Mouse (Mus musculus) embryo, embryonic 9.5 days (tissue): Measurements from ENCODE around the gene Zfp777.

Source experiments
- DNase-seq: peaks from one replicate; pipeline ENCODE4 v3.0.0-alpha.2; 2017; ENCODE audit errors: extremely low spot score

The Zfp777 gene

GRCm38 (mm10) chr6:48025905-48026660 lies 22.6 kb downstream of the Zfp777 start:
- no peak for DNase-seq

GRCm38 (mm10) chr6:48024994-48025345 lies 23.7 kb downstream of the Zfp777 start:
- no peak for DNase-seq

DNA sequence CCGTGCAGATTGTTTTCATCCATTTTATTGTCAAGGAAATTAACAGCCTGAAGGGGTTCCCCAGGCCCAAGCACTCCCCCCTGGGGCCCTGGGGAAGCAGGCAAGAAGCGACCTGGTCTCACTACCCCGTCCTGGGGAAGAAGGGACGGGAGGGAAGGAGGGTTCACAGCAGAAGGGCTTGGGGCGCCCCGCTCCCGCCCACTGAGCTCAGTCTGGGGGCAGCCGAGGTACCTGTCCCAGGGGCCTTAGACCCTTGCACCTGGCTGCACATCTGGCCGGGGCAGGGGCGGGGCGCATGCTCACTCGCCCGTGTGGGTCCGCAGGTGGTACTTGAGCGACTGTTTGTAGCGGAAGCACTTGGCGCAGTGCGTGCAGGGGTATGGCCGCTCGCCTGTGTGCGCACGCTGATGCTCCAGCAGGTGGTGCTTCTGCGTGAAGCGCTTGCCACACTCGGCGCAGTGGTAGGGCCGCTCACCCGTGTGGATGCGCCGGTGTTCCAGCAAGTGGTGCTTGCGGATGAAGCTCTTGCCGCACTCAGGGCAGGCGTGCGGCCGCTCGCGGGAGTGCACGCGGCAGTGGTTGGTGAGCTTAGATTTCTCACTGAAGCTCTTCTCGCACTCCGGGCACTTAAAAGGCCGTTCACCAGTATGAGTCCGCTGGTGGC lies 24.2 kb downstream of the Zfp777 start:
- DNase-seq = peak; percentile 17

- DNase-seq = no peak
Observed at GRCm38 (mm10) chr6:48022672-48023071, 26.0 kb downstream of the Zfp777 start.

DNA sequence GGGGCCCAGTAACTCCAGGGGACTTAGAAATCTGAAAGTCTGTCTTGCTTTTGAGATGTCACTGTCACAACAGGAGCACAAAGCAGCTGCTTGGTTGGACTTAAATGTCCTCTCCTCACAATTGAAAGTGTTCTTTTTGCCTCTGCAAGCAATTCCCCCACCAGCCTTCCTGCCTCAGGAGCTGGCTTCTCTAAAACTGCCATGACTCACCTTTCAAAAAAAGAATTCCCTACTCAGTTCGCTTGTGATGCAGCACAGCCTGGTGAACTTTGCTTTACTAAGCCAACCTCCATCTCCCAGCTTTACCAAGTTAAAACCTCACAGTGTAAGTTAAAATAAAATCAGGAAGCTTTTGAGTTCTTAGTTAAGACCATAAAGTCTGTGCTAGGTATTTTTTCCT lies 27.0 kb downstream of the Zfp777 start:
- no peak for DNase-seq

- no peak for DNase-seq
Observed at GRCm38 (mm10) chr6:48020006-48020405, 28.7 kb downstream of the Zfp777 start.

DNA sequence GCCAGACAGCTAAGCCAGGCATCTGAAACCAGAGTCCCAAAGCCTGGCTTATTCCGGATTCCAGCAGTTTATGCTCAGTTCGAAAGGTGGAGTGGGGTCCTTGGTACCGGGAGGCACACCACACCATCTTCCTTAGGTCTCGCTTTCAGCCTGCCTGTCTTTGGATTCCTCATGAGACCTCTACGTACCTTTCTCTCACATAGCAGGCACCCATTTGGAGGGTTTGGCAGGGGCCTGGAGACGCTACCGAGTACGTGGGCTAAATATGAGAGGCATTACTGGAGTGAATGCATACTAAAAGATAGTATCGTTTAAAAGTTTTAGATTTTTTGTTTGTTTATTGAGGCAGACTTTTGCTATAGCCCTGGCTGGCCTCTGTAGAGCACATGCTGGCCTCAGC lies 31.9 kb downstream of the Zfp777 start:
- no peak for DNase-seq

DNA sequence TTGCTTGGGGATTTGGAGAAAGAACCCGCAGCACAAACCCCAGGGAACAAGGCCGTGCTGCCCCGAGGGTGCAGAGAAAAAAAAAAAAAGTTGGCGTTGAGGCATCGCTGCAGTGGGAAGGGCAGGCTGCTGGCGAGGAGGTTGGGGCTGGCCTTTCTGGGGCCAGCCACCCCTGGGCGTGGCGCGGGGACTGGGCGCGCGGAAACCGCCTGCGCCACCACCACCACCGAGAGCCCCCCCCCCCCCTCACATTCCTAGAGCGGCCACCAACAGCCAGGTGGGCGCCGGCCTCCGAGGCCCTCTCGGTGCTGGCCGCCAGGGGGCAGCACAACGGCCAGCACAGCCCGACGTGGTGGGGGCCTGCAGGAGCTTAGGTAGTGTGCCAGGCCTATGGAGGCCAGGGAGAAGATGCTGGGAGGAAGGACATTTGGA lies 32.6 kb downstream of the Zfp777 start:
- DNase-seq = peak; percentile 88

GRCm38 (mm10) chr6:48010727-48011126 lies 38.0 kb downstream of the Zfp777 start:
- peak; percentile 4 for DNase-seq

GRCm38 (mm10) chr6:47995661-47996060 lies 53.0 kb downstream of the Zfp777 start:
- no peak for DNase-seq

GRCm38 (mm10) chr6:47983936-47984335 lies 64.8 kb downstream of the Zfp777 start:
- DNase-seq = peak; percentile 4

GRCm38 (mm10) chr6:47978897-47979368 lies 69.8 kb downstream of the Zfp777 start:
- peak; percentile 86 for DNase-seq

GRCm38 (mm10) chr6:47974599-47974998 lies 74.1 kb downstream of the Zfp777 start:
- no peak for DNase-seq
